Mouse (Mus musculus) intestine, embryonic 15.5 days (tissue): ENCODE measurements at regions not wholly inside any gene's neighbourhood (a gene's known extent, or its start where the extent isn't known, plus 50 kb on each side); places are given as distances from the start of the nearest gene placed in this dataset.

Experiments used
- ATAC-seq: fragments of 200-750 bp; cut with Nextera tagmentation; 2 replicates; pipeline ENCODE4 v1.8.0; 2017; ENCODE audit warnings: moderate TSS enrichment, moderate library complexity
- H3K27ac ChIP-seq: fragments of 300-500 bp; sonication (generic); 2 replicates; pipeline ENCODE4 v1.5.1; 2015; ENCODE audit warnings: mild to moderate bottlenecking, inconsistent platforms
- H3K27me3 ChIP-seq: fragments of 300-500 bp; sonication (generic); replicated peaks from 2 replicates; pipeline ENCODE4 v1.6.1; 2015; ENCODE audit warnings: inconsistent platforms
- H3K36me3 ChIP-seq: fragments of 300-500 bp; sonication (generic); 2 replicates; pipeline ENCODE4 v1.6.1; 2015; ENCODE audit warnings: inconsistent platforms
- H3K4me1 ChIP-seq: fragments of 300-500 bp; sonication (generic); replicated peaks from 2 replicates; pipeline ENCODE4 v1.6.1; 2015; ENCODE audit warnings: inconsistent platforms
- H3K4me2 ChIP-seq: fragments of 300-500 bp; sonication (generic); replicated peaks from 2 replicates; pipeline ENCODE4 v1.6.1; 2015; ENCODE audit warnings: mild to moderate bottlenecking, inconsistent platforms
- H3K4me3 ChIP-seq: fragments of 300-500 bp; sonication (generic); replicated peaks from 2 replicates; pipeline ENCODE4 v1.5.1; 2015; ENCODE audit warnings: inconsistent platforms
- H3K9ac ChIP-seq: fragments of 300-500 bp; sonication (generic); 2 replicates; pipeline ENCODE4 v1.6.1; 2015; ENCODE audit warnings: inconsistent platforms
- H3K9me3 ChIP-seq: fragments of 300-500 bp; sonication (generic); 2 replicates; pipeline ENCODE4 v1.6.1; 2016; ENCODE audit warnings: inconsistent platforms
- WGBS: fragments of 180-500 bp; shearing (Covaris S2); methylation state at CpG from one replicate; pipeline ENCODE4 v1.1.7; 2015; 5-methylcytosine and 5-hydroxymethylcytosine counted together

DNA sequence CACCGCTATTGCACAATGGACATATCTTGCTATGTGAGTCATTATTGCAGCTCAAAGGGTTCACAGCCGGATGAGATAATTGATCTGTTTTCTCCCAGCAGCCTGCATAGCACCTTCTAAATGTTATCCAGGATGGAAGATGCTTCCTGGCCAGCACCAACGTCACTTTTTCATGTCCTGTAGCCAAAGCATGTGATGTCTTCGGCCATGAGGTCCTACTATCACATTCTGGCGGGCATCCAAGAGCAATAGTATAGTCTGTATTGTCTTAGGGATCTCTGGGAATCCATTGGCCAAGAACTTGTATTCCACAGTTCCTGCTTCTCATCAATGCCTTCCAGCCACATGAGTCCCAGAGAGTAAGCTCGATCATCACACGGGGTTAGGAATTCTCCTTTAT lies 70.6 kb downstream of the Npy start:
- no peak overlapping the region for H3K9ac ChIP-seq
- no peaks in the 10 kb centered on the region for H3K36me3 ChIP-seq
- H3K27me3 ChIP-seq: no peaks in the 10 kb centered on the region
- ATAC-seq: no peak
- H3K4me2 ChIP-seq: no peak overlapping the region
- no peak overlapping the region for H3K27ac ChIP-seq
- H3K9me3 ChIP-seq: no peaks in the 10 kb centered on the region
- no peaks in the 10 kb centered on the region for H3K4me1 ChIP-seq
- no peak overlapping the region for H3K4me3 ChIP-seq
- WGBS: 83% methylated on average over 7 of the region's 7 CpGs

DNA sequence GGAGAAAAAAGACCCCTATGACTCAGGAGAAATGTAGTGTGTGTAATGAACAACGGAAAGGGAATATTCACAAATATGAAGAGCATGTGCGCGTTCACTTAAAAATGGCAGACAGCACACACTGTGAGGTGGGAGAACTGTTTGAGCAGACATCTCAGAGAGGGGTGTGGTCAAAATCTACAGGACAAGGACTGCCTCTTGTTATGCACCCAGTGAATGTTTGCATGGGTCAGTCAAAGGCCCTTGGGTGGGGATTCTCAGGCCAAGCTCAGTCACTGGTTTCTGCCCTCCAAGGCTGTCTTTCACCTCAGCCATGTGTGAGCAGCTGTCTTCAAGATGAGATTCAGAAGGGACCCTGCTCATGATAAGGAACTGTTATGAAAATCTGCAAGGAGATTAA lies 76.6 kb downstream of the Npy start:
- no peak overlapping the region for H3K9ac ChIP-seq
- ATAC-seq: no peak
- H3K9me3 ChIP-seq: no peaks in the 10 kb centered on the region
- no peaks in the 10 kb centered on the region for H3K4me1 ChIP-seq
- no peaks in the 10 kb centered on the region for H3K27me3 ChIP-seq
- no peak overlapping the region for H3K27ac ChIP-seq
- no peaks in the 10 kb centered on the region for H3K36me3 ChIP-seq
- H3K4me3 ChIP-seq: no peak overlapping the region
- no peak overlapping the region for H3K4me2 ChIP-seq
- WGBS: 93% methylated on average over 3 of the region's 3 CpGs

DNA sequence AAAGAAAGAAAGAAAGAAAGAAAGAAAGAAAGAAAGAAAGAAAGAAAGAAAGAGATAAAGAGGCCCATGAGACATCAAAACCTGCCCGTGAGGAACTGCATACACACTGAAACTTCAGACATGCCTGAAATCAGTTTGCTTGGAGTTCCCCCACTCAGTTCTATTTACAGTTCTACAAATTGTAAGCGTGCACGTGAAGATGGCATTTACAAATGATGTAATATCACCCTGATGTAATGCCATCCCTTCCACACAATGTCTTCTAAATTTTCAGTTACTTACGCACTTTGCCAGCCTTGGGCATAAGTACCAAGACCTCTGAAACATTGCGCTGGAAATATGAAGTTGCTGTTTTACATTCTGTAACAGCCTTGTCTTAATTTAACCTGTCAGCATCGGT lies 79.0 kb downstream of the Npy start:
- Histone ChIP-seq H3K9me3 (no peaks in the 10 kb centered on the region), H3K4me2 (no peak overlapping the region), H3K36me3 (no peaks in the 10 kb centered on the region), H3K27ac (no peak overlapping the region), H3K9ac (no peak overlapping the region), H3K4me3 (no peak overlapping the region), H3K27me3 (no peaks in the 10 kb centered on the region), H3K4me1 (no peaks in the 10 kb centered on the region)
- ATAC-seq: no peak
- 80% methylated on average over 6 of the region's 6 CpGs for WGBS

DNA sequence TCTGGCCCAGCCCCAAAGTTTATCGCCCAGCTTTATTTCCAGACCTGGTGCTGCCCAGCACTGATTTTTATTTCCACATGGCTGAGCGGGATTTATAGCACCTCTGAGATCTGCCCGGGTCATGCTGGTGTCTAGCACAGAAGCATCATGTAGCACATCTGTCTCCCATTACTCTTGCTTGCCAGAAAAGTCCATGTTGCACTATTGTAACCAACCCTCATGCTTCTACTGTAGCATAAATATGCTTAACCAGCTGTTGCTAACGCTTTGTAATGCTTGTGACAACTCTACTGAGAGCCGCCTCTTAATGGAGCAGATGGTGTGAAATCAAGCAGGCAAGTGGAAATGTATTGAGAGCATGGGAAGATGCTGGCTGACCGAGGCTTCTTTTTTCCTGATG lies 81.5 kb downstream of the Npy start:
- no peaks in the 10 kb centered on the region for H3K9me3 ChIP-seq
- no peak overlapping the region for H3K9ac ChIP-seq
- H3K27me3 ChIP-seq: no peaks in the 10 kb centered on the region
- 48% methylated on average over 6 of the region's 6 CpGs for WGBS
- no peaks in the 10 kb centered on the region for H3K4me1 ChIP-seq
- no peak for ATAC-seq
- no peaks in the 10 kb centered on the region for H3K36me3 ChIP-seq
- no peak overlapping the region for H3K27ac ChIP-seq
- H3K4me3 ChIP-seq: no peak overlapping the region
- no peak overlapping the region for H3K4me2 ChIP-seq

DNA sequence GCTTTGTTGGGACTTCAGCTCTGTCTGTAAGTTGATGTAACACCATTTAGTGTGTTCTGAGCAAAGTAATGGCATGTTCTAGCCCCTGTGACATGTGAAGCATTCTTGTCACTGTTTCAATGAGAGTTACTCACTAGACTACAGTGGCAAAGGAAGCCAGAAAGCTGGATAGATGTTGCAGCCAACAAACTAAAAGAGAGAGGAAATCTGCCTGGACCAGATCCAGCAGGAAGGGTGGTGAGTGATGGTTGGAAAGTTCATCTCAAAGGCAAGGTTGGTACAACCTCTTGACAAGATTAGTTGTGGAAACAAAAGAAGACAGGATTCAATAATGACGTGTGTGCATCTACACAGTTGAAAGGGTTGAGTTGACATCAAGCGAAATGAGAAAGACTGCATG lies 83.9 kb downstream of the Npy start:
- no peaks in the 10 kb centered on the region for H3K4me1 ChIP-seq
- H3K27me3 ChIP-seq: no peaks in the 10 kb centered on the region
- H3K36me3 ChIP-seq: no peaks in the 10 kb centered on the region
- H3K4me3 ChIP-seq: no peak overlapping the region
- 90% methylated on average over 2 of the region's 2 CpGs for WGBS
- H3K4me2 ChIP-seq: no peak overlapping the region
- no peak overlapping the region for H3K9ac ChIP-seq
- ATAC-seq: no peak
- H3K27ac ChIP-seq: no peak overlapping the region
- no peaks in the 10 kb centered on the region for H3K9me3 ChIP-seq

DNA sequence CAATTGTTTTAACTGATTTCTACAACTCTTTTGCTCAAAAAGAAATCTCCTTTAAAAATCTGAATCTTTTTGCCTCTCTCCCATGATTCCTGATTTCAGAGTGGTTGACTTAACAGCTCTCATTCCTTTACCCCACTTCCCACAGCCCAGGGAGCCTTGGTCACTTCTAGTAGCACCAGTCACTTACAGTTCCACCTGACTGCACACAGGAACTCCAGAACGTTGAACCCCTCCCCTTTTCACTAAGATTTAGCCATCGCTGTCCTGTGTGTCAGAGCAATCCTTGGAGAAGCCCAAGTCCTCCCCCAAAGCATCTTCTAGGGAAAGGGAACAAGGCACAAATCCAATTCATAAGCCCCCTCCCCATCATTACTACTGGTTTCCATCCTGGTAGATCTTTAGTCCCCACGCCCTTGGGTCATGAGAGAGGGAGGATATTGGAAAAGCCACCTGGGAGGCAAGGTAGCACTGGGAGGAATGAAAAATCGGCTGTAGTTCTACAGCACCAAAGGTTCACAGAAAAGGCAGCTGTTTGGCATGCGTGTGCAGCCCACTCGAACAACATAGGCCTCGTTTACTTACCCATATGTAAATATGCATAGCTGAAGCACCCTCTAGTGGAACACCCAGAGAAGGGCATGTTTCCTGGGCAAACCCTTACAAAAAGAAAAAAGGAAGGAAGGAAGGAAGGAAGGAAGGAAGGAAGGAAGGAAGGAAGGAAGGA lies 96.7 kb downstream of the Npy start:
- H3K4me1 ChIP-seq: no peaks in the 10 kb centered on the region
- no peak overlapping the region for H3K27ac ChIP-seq
- no peak overlapping the region for H3K4me2 ChIP-seq
- ATAC-seq: no peak
- H3K36me3 ChIP-seq: no peaks in the 10 kb centered on the region
- 39% methylated on average over 7 of the region's 7 CpGs for WGBS
- no peaks in the 10 kb centered on the region for H3K27me3 ChIP-seq
- H3K9ac ChIP-seq: no peak overlapping the region
- no peaks in the 10 kb centered on the region for H3K9me3 ChIP-seq
- no peak overlapping the region for H3K4me3 ChIP-seq

DNA sequence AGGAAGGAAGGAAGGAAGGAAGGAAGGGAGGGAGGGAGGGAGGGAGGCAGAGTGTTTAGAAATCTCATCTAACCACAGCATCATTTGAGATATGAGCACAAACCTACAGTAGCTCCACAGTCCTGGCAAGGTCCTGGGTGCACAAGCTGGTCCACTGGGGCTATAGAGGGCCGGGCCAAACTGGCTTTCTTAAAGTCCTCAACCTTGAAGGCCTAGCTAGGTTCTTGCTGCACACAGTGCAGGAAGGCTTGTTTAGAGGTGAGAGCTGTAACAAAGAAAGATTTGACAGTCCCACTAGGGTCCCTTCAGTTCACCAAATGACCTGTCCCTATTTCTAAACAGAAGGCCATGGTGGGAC lies 97.3 kb downstream of the Npy start:
- H3K4me1 ChIP-seq: no peaks in the 10 kb centered on the region
- WGBS: 85% methylated on average over 1 of the region's 1 CpGs
- no peak overlapping the region for H3K4me2 ChIP-seq
- ATAC-seq: no peak
- no peak overlapping the region for H3K9ac ChIP-seq
- H3K27me3 ChIP-seq: no peaks in the 10 kb centered on the region
- no peaks in the 10 kb centered on the region for H3K36me3 ChIP-seq
- H3K27ac ChIP-seq: no peak overlapping the region
- no peak overlapping the region for H3K4me3 ChIP-seq
- H3K9me3 ChIP-seq: no peaks in the 10 kb centered on the region

DNA sequence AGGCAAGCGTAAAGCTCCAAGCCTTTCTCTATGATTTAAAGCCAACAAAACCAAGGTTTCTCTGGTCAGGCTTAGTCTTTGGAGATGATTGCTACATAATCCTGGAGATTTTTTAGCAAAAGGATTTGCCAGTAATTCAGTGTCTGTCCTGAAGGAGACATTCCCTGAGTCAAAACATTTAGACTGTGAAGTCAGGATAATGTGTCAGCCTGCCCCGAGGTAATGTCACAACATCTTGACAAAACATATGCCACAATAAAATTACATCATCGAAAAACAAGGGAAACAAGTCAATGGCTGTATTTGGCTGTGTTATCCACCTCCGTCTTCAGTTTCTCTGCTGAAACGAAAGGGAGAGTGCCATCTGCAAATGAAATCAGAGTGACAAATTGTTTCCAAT lies 101.8 kb downstream of the Npy start:
- no peaks in the 10 kb centered on the region for H3K27me3 ChIP-seq
- no peak overlapping the region for H3K27ac ChIP-seq
- H3K9ac ChIP-seq: no peak overlapping the region
- no peak overlapping the region for H3K4me2 ChIP-seq
- no peaks in the 10 kb centered on the region for H3K9me3 ChIP-seq
- 0 out of 2 replicates have a peak, but pooled peaks cover 3% of the 10 kb centered on the region for H3K4me1 ChIP-seq
- 80% methylated on average over 5 of the region's 5 CpGs for WGBS
- H3K36me3 ChIP-seq: no peaks in the 10 kb centered on the region
- H3K4me3 ChIP-seq: no peak overlapping the region
- ATAC-seq: no peak

DNA sequence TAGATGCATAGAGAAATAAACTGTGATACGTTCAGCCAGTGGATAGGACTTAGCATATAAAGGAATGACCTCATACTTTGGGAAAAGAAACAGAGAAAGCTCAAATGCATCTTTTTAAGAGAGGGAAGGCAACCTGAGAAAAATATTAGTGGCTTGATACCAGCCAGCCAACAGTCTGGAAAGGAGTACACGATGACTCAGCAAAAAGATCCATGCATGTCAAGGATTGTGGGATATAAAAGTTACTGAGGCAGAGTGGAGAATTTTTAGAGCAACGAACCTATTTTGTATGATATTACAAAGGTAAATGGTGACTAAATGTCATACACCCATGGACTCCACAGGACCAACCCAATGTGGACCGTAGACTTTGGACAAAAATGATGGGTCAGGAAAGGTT lies 105.6 kb downstream of the Npy start:
- Histone ChIP-seq H3K36me3 (no peaks in the 10 kb centered on the region), H3K4me3 (no peak overlapping the region), H3K4me1 (0 out of 2 replicates have a peak, but pooled peaks cover 3% of the 10 kb centered on the region), H3K9me3 (no peaks in the 10 kb centered on the region), H3K27ac (no peak overlapping the region), H3K27me3 (no peaks in the 10 kb centered on the region), H3K9ac (no peak overlapping the region), H3K4me2 (no peak overlapping the region)
- WGBS: 65% methylated on average over 4 of the region's 4 CpGs
- no peak for ATAC-seq

DNA sequence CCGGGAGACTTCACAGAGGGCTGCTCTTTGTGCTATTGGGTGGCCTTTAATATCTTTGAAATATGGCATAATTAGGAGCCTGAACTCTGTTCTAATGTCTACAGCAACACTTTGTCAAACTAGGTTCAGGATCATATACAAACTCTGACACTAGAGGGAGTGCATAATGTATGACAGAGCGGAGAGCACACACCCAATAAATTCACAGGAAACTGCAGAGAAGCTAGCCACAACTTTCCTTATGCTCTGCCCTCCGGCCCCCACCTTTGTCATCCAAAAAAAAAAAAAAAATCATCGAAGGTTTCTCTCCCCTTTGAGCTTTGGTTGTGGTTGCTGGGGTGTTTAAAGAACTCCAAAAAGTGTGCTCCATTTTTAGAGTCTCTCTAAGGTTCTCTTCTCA lies 107.6 kb downstream of the Npy start:
- H3K36me3 ChIP-seq: no peaks in the 10 kb centered on the region
- 20% methylated on average over 4 of the region's 4 CpGs for WGBS

DNA sequence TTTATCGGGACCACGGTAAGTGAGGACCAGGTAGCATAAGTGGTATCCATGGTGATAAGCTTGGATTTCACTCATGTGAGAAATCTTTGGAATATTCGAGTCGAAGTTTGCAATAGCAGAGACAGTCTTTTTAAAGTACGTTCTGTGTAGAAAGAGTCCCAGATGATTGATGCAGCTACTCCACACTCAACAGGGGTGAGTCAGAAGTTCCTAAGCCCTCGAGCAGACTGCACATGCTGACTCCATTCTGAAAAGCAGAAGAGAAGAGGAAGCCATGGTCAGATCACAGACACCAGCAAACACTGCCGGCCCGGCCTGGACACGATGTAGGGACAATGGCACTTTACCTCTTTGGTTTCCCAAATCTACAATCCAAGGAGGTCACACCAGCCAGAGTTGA lies 120.6 kb downstream of the Npy start:
- no peaks in the 10 kb centered on the region for H3K36me3 ChIP-seq
- H3K4me1 ChIP-seq: no peaks in the 10 kb centered on the region
- 77% methylated on average over 9 of the region's 9 CpGs for WGBS
- no peaks in the 10 kb centered on the region for H3K9me3 ChIP-seq
- no peak overlapping the region for H3K4me3 ChIP-seq
- no peak overlapping the region for H3K9ac ChIP-seq
- no peak overlapping the region for H3K27ac ChIP-seq
- H3K27me3 ChIP-seq: no peaks in the 10 kb centered on the region
- H3K4me2 ChIP-seq: no peak overlapping the region
- ATAC-seq: no peak

More for the DNA sequence above, 107.6 kb downstream of the Npy start:
- H3K27ac ChIP-seq: no peak overlapping the region
- H3K4me3 ChIP-seq: no peak overlapping the region
- H3K4me2 ChIP-seq: no peak overlapping the region
- H3K9me3 ChIP-seq: no peaks in the 10 kb centered on the region
- no peak for ATAC-seq
- H3K27me3 ChIP-seq: no peaks in the 10 kb centered on the region
- H3K9ac ChIP-seq: no peak overlapping the region
- 0 out of 2 replicates have a peak, but pooled peaks cover 3% of the 10 kb centered on the region for H3K4me1 ChIP-seq

DNA sequence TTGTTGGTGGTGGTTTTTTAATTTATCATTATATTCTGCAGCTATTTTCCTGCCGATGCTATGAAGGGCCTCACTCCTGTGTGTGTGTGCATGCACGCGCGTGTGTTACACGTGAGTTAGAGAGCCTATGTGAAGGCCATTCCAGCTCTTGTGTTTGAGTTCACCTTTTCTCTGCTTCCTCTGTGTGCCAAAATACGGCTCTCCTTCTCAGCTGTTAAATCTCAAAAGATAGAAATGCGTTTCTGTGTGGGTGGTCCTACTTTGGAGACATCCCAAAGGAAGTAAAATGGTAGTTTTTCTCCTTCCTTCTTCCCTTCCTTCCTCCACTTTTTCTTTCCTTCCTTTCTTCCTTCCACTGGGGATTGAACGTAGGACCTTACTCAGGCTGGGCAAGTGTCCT lies 136.4 kb downstream of the Npy start:
- no peak for ATAC-seq
- Histone ChIP-seq H3K27me3 (no peaks in the 10 kb centered on the region), H3K4me3 (no peak overlapping the region), H3K9me3 (no peaks in the 10 kb centered on the region), H3K4me1 (no peaks in the 10 kb centered on the region), H3K36me3 (no peaks in the 10 kb centered on the region), H3K4me2 (no peak overlapping the region), H3K9ac (no peak overlapping the region), H3K27ac (no peak overlapping the region)
- 87% methylated on average over 8 of the region's 8 CpGs for WGBS

DNA sequence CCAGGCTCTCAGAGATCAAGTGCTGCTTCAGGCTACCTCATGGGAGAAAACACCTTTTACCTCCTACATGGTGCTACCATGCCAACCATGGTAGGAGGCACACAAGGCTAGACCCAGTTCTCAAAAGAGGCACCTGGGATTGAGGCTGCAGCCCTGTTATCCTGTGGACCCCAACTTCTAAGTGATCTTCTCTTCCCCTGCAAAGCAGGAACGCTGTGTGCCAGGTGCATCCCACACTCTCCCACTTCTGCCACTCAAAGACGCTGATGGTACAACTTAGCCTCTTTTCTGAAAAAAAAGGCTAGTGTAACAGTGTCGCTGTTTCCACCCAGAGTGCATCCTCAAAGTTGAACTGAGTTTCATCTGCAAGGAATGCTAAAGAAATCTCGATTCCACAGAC lies 138.7 kb downstream of the Npy start:
- H3K4me2 ChIP-seq: no peak overlapping the region
- H3K4me3 ChIP-seq: no peak overlapping the region
- H3K27me3 ChIP-seq: no peaks in the 10 kb centered on the region
- H3K9ac ChIP-seq: no peak overlapping the region
- no peak overlapping the region for H3K27ac ChIP-seq
- H3K36me3 ChIP-seq: no peaks in the 10 kb centered on the region
- H3K4me1 ChIP-seq: no peaks in the 10 kb centered on the region
- no peaks in the 10 kb centered on the region for H3K9me3 ChIP-seq
- WGBS: 80% methylated on average over 4 of the region's 4 CpGs
- ATAC-seq: no peak
